Mouse (Mus musculus) limb, embryonic 13.5 days (tissue): Measurements from ENCODE around the gene Fads3. TPM values are rescaled to one million over a fixed set of nuclear protein-coding genes. Genes with fewer than 3 reads are reported as not detected.

Source experiments
- ATAC-seq: fragments of 200-750 bp; cut with Nextera tagmentation; 2 replicates; pipeline ENCODE4 v1.8.0; 2017; ENCODE audit warnings: low read depth, moderate number of reproducible peaks, moderate TSS enrichment; ENCODE audit not compliant: low FRiP score
- H3K27ac ChIP-seq: fragments of 300-500 bp; sonication (generic); 2 replicates; pipeline ENCODE4 v1.5.1; 2015; ENCODE audit warnings: inconsistent platforms, mild to moderate bottlenecking, moderate library complexity
- H3K27me3 ChIP-seq: fragments of 300-500 bp; sonication (generic); 2 replicates; pipeline ENCODE4 v1.6.1; 2015; ENCODE audit warnings: mild to moderate bottlenecking, inconsistent platforms
- H3K36me3 ChIP-seq: fragments of 300-500 bp; sonication (generic); 2 replicates; pipeline ENCODE4 v1.6.1; 2015; ENCODE audit warnings: inconsistent platforms, mild to moderate bottlenecking, moderate library complexity
- H3K4me1 ChIP-seq: fragments of 300-500 bp; sonication (generic); 2 replicates; pipeline ENCODE4 v1.6.1; 2015; ENCODE audit warnings: inconsistent platforms
- H3K4me2 ChIP-seq: fragments of 300-500 bp; sonication (generic); replicated peaks from 2 replicates; pipeline ENCODE4 v1.6.1; 2015; ENCODE audit warnings: inconsistent platforms, mild to moderate bottlenecking, moderate library complexity
- H3K4me3 ChIP-seq: fragments of 300-500 bp; sonication (generic); 2 replicates; pipeline ENCODE4 v1.5.1; 2015; ENCODE audit warnings: moderate library complexity, mild to moderate bottlenecking, inconsistent platforms
- H3K9ac ChIP-seq: fragments of 300-500 bp; sonication (generic); 2 replicates; pipeline ENCODE4 v1.6.1; 2015; ENCODE audit warnings: mild to moderate bottlenecking, inconsistent platforms
- H3K9me3 ChIP-seq: fragments of 300-500 bp; sonication (generic); 2 replicates; pipeline ENCODE4 v1.6.1; 2016; ENCODE audit warnings: inconsistent platforms
- WGBS: fragments of 180-500 bp; shearing (Covaris S2); methylation state at CpG from one replicate; pipeline ENCODE4 v1.1.7; 2015; 5-methylcytosine and 5-hydroxymethylcytosine counted together
- polyA plus RNA-seq: library from polyadenylated mRNA; unstranded; fragments of >200 nt; fragmentation: Nextera tagmentation; extraction: Ambion mirVana; gene quantifications from 2 replicates; pipeline ENCODE4 v1.2.1, GENCODE M21; 2015

Gene Fads3
- polyA plus RNA-seq, 1 experiment from 2014 or later: 10.0 TPM

DNA sequence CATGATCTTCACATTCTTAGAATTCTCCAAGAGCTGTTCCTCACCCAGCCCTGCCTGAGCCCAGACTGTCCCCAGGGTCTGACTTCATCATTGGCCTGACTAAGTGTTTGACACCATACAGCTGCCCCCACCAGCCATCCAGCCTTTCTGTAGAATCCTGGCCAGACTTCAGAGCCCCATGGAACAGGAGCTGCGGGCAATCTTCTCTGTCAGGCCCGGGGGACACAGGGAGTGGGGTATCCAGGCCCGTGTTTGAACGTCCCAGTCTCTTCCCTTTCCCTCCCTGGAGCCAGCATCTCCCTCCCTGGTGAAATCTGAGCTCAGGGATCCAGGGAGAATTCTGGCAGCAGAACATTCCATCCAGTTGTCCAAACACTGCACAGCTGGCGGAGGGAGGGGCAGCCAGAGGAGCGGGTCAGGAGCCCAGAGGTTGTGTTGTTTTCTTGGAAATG is 28.5 kb upstream of the Fads3 start:
- Histone ChIP-seq H3K9me3 (no peaks in the 10 kb centered on the region), H3K27me3 (no peaks in the 10 kb centered on the region), H3K9ac (peak overlapping the region; percentile 59), H3K4me2 (peak overlapping the region; percentile 31), H3K36me3 (no peaks in the 10 kb centered on the region), H3K4me1 (peaks cover 42% of the 10 kb centered on the region), H3K27ac (peak overlapping the region; percentile 95), H3K4me3 (no peak overlapping the region)
- WGBS: 6% methylated on average over 6 of the region's 6 CpGs
- ATAC-seq: peak; percentile 39

DNA sequence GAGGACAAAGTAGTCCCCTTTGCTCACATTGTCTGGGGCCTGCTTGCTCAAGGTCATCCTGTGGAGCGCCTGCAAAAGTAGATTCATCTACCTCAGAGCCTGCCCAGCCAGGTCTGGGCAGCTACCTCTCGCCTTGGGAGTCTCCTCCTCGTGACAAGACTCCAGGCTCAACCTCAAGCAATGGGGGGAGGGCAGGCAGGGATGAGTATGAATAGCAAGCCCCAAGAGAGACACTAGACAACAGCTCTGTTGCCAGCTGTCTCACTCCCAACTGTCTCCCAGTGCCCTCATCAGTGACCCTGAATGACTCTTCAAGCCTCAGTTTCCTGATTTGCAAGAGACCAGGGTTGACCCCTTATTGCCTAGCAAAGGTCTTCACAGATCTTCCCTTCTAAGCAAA is 28.0 kb upstream of the Fads3 start:
- no peaks in the 10 kb centered on the region for H3K36me3 ChIP-seq
- no peak for ATAC-seq
- 24% methylated on average over 3 of the region's 3 CpGs for WGBS
- H3K4me3 ChIP-seq: no peak overlapping the region
- H3K4me1 ChIP-seq: peaks cover 44% of the 10 kb centered on the region
- no peaks in the 10 kb centered on the region for H3K9me3 ChIP-seq
- H3K27ac ChIP-seq: peak overlapping the region; percentile 95
- H3K4me2 ChIP-seq: peak overlapping the region; percentile 31
- no peaks in the 10 kb centered on the region for H3K27me3 ChIP-seq
- H3K9ac ChIP-seq: peak overlapping the region; percentile 59; the same call in 1 of the 2 replicates

DNA sequence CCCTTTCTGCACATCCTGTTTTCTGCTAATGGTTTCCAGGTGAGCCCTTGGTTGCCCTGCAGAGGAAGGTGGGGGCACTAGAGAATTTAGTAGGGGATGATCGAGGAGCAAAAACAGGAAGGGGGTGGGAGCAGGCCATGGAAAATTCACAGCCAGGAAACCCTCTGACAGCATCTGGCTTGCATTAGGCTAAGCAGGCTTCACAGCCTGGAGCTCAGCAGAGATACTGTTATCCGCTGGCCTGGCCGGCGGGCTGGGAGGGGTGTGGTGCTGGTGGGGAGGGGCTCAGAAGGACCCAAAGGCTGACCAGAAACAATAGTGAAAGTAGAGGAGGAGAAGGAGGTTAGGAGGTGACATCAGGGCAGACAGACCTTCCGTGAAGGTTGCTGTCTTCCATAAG is 27.5 kb upstream of the Fads3 start:
- Histone ChIP-seq H3K4me1 (peaks cover 50% of the 10 kb centered on the region), H3K27ac (peak overlapping the region; percentile 95), H3K9ac (no peak overlapping the region), H3K4me3 (no peak overlapping the region), H3K4me2 (peak overlapping the region; percentile 31), H3K36me3 (no peaks in the 10 kb centered on the region), H3K27me3 (no peaks in the 10 kb centered on the region), H3K9me3 (no peaks in the 10 kb centered on the region)
- 13% methylated on average over 5 of the region's 5 CpGs for whole genome bisulfite sequencing
- peak; percentile 55 for ATAC-seq

DNA sequence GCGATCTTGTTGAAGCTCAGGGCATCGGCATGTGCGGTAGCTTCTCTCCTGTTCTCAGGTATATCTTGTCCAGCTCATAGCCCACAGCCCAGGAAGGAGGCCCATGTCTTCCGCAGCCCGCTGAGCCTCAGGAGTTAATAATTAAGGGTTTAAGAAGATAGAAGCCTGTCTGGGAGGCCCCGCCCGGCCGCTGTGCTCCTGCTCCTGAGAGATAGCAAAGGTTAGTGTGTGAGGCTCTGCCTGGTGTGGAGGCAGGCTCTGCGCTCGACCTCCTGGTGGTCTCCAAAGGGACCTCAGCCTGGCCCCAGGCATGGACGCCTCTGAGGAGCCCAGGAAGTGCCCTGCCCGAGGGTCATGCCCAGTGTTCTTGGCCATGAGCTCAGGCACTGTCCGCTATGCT is 26.5 kb upstream of the Fads3 start:
- H3K27ac ChIP-seq: peak overlapping the region; percentile 95; the same call in 1 of the 2 replicates

DNA sequence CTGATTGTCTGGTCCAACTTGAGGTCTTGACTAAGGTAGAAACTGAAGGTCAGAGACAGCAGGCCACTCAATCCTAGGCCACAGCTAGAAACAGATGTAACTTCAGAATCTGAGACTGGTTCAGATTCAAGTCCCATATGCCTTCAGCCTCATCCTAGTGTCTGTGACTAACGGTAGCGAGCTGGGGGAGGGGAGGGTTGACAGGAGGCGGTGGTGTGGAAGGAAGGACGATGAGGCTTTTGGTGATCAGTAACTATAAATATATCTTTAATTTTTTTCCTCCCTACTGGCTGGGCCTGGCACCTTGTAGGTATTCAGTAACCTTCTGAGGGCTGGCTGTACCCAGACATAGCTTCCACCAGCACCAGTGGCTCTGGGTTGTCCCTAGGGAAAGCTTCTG is 25.9 kb upstream of the Fads3 start:
- H3K4me3 ChIP-seq: no peak overlapping the region
- no peak overlapping the region for H3K9ac ChIP-seq
- peak overlapping the region; percentile 10 for H3K27ac ChIP-seq
- no peak overlapping the region for H3K4me2 ChIP-seq
- WGBS: 71% methylated on average over 4 of the region's 4 CpGs
- no peaks in the 10 kb centered on the region for H3K9me3 ChIP-seq
- no peaks in the 10 kb centered on the region for H3K36me3 ChIP-seq
- H3K27me3 ChIP-seq: no peaks in the 10 kb centered on the region
- ATAC-seq: no peak
- peaks cover 62% of the 10 kb centered on the region for H3K4me1 ChIP-seq

More for the DNA sequence above, 26.5 kb upstream of the Fads3 start:
- WGBS: 73% methylated on average over 13 of the region's 13 CpGs
- Histone ChIP-seq H3K4me2 (no peak overlapping the region), H3K9ac (no peak overlapping the region), H3K4me3 (no peak overlapping the region), H3K36me3 (no peaks in the 10 kb centered on the region), H3K9me3 (no peaks in the 10 kb centered on the region), H3K4me1 (peaks cover 59% of the 10 kb centered on the region), H3K27me3 (no peaks in the 10 kb centered on the region)
- no peak for ATAC-seq

DNA sequence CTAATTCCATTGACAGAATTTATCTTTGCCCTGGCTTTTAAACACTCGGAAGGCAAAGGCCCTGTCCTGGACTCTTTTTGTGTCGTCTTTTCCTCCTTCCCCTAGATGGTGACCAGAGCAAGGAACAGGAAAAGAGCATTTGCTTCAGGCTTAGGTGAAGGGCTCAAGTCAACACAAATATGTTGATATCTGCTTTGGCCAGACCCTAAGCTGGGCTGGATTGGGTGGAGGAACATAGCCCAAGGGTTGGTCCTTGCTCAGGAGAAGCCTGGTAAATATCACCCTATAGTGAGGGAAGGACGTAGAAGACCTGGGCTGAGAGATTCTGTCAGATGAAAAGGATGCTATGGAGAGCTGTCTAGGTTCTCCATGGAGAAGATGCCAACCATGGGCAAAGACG is 25.2 kb upstream of the Fads3 start:
- no peak for ATAC-seq
- Histone ChIP-seq H3K4me2 (no peak overlapping the region), H3K4me3 (no peak overlapping the region), H3K36me3 (no peaks in the 10 kb centered on the region), H3K9me3 (no peaks in the 10 kb centered on the region), H3K27ac (no peak overlapping the region), H3K9ac (no peak overlapping the region), H3K27me3 (no peaks in the 10 kb centered on the region), H3K4me1 (peaks cover 63% of the 10 kb centered on the region)
- 93% methylated on average over 4 of the region's 4 CpGs for WGBS

DNA sequence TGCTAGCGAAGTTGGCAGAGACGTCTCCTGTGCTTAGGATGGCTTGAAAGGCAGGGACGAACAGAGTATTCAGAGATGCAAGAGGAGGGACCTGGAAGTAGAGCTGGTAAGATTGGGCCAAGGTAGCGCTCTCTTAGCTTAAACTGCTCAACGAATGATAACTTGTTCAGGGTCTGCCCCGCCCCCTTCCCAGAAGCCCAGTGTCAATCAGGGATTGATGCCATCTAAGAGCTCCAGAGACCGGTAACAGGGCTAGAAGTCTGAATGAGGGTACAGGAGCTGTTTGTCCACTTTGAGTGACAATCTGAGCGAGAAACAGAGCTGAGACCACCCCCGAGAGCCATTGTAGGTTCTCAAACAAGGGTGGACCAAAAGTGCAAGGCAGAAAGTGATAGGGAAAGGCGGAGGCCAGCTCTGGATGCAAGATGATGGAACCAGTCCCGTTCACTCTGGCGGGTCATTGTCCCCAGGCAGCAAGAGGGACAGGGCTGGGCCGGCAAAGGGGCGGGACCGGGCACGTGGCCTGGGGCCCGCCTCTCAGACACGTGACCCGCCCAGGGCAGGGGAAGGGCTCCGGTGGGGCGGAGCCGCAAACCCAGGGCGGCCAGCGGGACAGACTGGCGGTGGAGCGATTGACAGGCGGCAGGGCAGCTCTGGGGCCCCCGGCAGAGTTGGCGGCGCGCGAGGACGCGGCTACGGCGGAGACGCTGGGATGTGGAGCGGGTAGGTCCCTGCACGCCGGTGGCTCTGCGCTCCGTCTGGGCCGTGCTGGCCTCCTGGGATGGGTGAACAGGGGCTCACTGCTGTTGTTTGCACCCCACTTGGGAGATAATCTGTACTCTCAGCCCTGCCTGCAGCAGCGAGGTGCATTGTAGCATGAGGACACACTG is 23.5 kb upstream of the Fads3 start:
- peak overlapping the region; percentile 86 for H3K9ac ChIP-seq
- 6% methylated on average over 44 of the region's 44 CpGs for WGBS
- H3K4me3 ChIP-seq: peak overlapping the region; percentile 69
- no peaks in the 10 kb centered on the region for H3K27me3 ChIP-seq
- H3K27ac ChIP-seq: peak overlapping the region; percentile 40
- no peaks in the 10 kb centered on the region for H3K9me3 ChIP-seq
- peaks cover 70% of the 10 kb centered on the region for H3K4me1 ChIP-seq
- H3K36me3 ChIP-seq: no peaks in the 10 kb centered on the region
- peak; percentile 90 for ATAC-seq
- H3K4me2 ChIP-seq: peak overlapping the region; percentile 90

DNA sequence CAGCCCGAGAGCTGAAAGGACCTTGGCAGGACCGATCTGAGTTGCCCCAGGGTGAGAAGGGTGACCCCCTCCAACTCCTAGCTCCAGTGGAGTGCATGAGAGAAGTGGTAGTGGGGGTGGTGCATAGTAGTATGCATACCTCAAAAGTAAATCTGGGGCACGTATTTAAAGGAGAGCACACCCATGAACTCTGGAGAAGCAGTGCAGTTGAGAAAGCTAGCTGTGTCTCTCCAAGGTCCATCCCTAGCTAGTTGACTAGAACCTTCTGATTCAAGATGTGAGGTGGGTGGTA is 22.9 kb upstream of the Fads3 start:
- Histone ChIP-seq H3K4me3 (peak overlapping the region; percentile 69), H3K9me3 (no peaks in the 10 kb centered on the region), H3K4me1 (peaks cover 70% of the 10 kb centered on the region), H3K4me2 (peak overlapping the region; percentile 90), H3K9ac (peak overlapping the region; percentile 86), H3K27ac (peak overlapping the region; percentile 40), H3K27me3 (no peaks in the 10 kb centered on the region), H3K36me3 (no peaks in the 10 kb centered on the region)
- 2% methylated on average over 3 of the region's 3 CpGs for WGBS
- peak; percentile 1; the same call in 1 of the 2 replicates for ATAC-seq

DNA sequence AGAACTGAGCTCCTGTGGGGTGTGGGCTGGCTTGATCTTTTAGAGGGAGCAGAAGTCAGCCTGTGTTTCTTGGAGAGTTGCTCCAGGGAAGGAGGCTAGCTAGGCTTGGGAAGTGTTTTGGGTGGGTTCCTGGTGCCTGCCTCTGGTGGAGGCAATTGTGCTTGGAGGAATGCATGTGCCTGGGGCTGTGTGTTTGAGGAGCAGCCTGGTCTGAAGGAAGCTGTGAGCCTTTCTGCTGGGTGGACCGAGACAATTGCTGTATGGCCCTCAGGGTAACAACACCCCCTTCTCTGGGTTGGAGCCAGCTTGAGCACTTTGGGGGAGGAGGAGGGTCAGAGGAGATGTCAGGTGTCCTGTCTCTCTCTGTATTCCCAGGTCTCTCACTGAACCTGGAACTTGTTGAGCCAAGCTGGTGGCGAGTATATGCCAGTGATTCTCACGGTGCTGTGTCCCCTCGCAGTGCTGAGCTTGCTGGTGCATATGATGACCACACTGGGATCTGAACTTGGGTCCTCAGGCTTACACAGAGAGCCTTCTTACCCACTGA is 22.1 kb upstream of the Fads3 start:
- no peak for ATAC-seq
- Histone ChIP-seq H3K36me3 (no peaks in the 10 kb centered on the region), H3K4me3 (peak overlapping the region; percentile 69), H3K4me1 (peaks cover 65% of the 10 kb centered on the region), H3K9ac (peak overlapping the region; percentile 86), H3K27ac (no peak overlapping the region), H3K4me2 (peak overlapping the region; percentile 90), H3K27me3 (no peaks in the 10 kb centered on the region), H3K9me3 (no peaks in the 10 kb centered on the region)
- WGBS: 48% methylated on average over 4 of the region's 4 CpGs

DNA sequence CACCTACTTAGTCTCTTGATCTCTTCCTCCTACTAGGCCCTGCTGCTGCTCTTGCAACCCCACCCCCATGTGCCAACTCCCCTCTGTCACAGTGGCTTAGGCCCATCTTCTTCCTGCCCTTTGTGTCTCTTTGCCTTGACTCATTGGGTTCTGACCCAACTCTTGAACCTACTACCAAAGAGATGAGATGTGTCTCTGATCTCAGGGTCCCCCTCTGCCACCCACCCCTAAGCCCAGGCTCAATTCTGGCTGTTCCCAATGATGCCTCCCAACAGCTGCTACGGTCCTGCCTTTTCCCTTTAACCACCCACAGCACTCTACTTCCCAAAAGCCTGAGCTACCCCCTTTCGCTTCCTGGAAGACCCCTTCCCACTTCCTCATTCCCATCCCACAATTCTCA is 19.4 kb upstream of the Fads3 start:
- no peak overlapping the region for H3K27ac ChIP-seq
- WGBS: 83% methylated on average over 2 of the region's 2 CpGs
- H3K27me3 ChIP-seq: no peaks in the 10 kb centered on the region
- ATAC-seq: no peak
- peaks cover 65% of the 10 kb centered on the region for H3K4me1 ChIP-seq
- no peak overlapping the region for H3K4me3 ChIP-seq
- no peak overlapping the region for H3K9ac ChIP-seq
- no peak overlapping the region for H3K4me2 ChIP-seq
- peaks cover under 1% of the 10 kb centered on the region for H3K36me3 ChIP-seq
- no peaks in the 10 kb centered on the region for H3K9me3 ChIP-seq

DNA sequence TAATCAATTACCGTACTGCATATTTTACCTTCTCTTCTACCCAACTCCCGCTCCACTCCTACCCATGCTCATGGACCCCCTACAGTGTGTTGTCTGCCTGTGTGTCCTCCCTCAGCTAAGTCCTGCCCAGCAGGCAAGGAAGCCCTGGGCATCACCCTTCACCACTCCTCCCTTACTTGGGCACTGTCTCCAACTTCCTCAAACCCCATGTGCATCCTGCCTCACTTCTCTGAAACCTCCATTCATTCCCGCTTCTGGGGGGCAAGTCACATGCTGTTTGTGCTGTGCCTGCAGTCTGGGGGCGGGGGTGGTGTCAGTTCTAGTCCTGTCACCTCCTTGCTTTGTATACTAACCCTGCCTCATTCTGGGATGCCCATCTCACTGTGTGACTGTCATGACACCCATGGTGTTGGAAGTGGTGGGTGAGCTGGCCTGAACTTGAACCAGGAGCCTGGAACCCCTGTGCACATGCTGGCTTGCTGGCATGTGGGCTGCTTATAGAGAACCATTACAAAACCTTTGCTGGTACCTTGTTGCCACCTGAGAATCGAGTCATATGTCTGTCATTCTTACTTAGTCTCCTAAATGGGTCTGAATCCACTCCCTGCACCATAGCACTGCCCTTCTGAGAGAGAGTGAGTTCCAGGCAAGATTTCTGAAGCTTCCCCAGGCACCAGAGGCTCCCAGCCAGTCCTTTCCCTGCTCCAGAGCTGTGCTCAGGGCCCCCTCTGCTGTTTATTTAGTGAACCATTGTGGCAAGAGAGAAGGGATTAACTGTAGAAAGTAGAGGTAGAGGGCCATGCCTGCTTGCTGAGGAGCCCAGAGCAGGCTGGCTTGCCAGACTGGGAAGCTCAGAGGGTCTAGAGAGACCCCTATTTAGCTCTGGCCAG is 18.7 kb upstream of the Fads3 start:
- no peaks in the 10 kb centered on the region for H3K27me3 ChIP-seq
- H3K4me2 ChIP-seq: no peak overlapping the region; the same call in 1 of the 2 replicates
- no peak for ATAC-seq
- peaks cover 7% of the 10 kb centered on the region for H3K36me3 ChIP-seq
- peak overlapping the region; percentile 61; the same call in 1 of the 2 replicates for H3K27ac ChIP-seq
- peaks cover 60% of the 10 kb centered on the region for H3K4me1 ChIP-seq
- H3K4me3 ChIP-seq: no peak overlapping the region
- H3K9ac ChIP-seq: 0 out of 2 replicates have a peak overlapping the region, but pooled peaks have one; percentile 39
- H3K9me3 ChIP-seq: no peaks in the 10 kb centered on the region
- 72% methylated on average over 5 of the region's 5 CpGs for WGBS
